Mouse (Mus musculus): Measurements from ENCODE around the gene Dpf3. TPM values are rescaled to one million over a fixed set of nuclear protein-coding genes. Genes with fewer than 3 reads are reported as not detected.
A peak's percentile ranks its signal among the peaks of the same experiment; 100 is the strongest.

Gene Dpf3
- polyA plus RNA-seq, 1 experiment from 2014 or later: 19.2 TPM

- Histone ChIP-seq H3K9ac (ENCODE audit: low read length) (no peak overlapping the region), H3K4me2 (ENCODE audit: low read depth, low read length) (no peak overlapping the region), H3K4me3 (ENCODE audit: low read length) (no peak overlapping the region), H3K9me3 (replicated peaks; ENCODE audit: control insufficient read depth, low read length) (no peaks in the 10 kb centered on the region), H3K4me1 (ENCODE audit: control insufficient read depth, insufficient read depth, low read length) (peaks cover 20% of the 10 kb centered on the region), H3K27ac (ENCODE audit: low read length) (no peak overlapping the region), H3K27me3 (ENCODE audit: control insufficient read depth, insufficient read depth, low read length) (no peaks in the 10 kb centered on the region), H3K36me3 (ENCODE audit: control insufficient read depth, insufficient read depth) (no peaks in the 10 kb centered on the region)
- no peak for ATAC-seq (replicated peaks; ENCODE audit: extremely low read depth, insufficient read depth, low FRiP score)
- 92% methylated on average over 5 of the region's 5 CpGs for WGBS
Observed at GRCm38 (mm10) chr12:83298358-83298757, 189.2 kb downstream of the Dpf3 start.

DNA sequence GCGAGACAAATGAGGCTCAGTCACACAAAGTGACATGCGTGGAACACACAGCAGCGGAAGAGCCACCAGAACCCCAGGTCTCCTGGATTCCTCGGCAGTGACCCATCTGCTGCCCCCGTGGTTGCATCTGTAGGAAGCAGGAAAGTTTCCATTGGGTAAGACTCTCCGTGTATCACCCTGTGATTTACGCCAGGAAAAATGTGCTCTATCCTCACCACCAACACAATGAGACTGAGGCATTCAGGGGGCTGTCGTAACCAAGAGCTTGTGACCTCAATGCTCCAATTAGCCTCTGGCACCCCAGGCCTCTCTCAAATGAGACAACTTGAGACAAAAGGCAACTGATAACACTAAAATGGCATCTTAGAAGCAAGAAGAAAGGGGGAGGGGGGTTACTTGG lies 192.5 kb downstream of the Dpf3 start:
- H3K27ac ChIP-seq (ENCODE audit: low read length): no peak overlapping the region
- no peaks in the 10 kb centered on the region for H3K36me3 ChIP-seq (ENCODE audit: control insufficient read depth, insufficient read depth)
- 61% methylated on average over 8 of the region's 8 CpGs for WGBS
- ATAC-seq (replicated peaks; ENCODE audit: extremely low read depth, insufficient read depth, low FRiP score): no peak
- no peaks in the 10 kb centered on the region for H3K9me3 ChIP-seq (replicated peaks; ENCODE audit: control insufficient read depth, low read length)
- H3K4me1 ChIP-seq (ENCODE audit: control insufficient read depth, insufficient read depth, low read length): no peaks in the 10 kb centered on the region
- H3K4me3 ChIP-seq (ENCODE audit: low read length): no peak overlapping the region
- H3K4me2 ChIP-seq (ENCODE audit: low read depth, low read length): no peak overlapping the region
- no peaks in the 10 kb centered on the region for H3K27me3 ChIP-seq (ENCODE audit: control insufficient read depth, insufficient read depth, low read length)
- no peak overlapping the region for H3K9ac ChIP-seq (ENCODE audit: low read length)

DNA sequence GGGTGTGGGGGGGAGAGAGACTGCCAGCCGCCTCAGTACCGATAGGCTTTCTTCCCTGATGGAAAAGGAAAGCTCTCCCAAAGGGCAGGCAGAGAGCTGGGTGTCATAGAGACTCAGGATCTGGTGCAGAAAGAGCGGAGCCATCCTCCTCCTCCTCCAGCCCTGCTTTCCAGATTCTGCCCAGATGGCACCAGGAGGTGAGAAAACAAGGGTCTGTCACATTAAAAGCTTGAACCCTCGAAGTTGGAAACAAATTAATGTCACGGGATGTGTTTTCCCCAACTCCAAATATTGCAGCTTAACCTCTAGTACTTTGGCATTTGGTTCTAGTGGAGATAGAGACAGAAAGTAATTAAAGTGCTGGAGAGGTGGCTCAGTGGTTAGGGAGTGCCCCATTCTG lies 195.6 kb downstream of the Dpf3 start:
- Histone ChIP-seq H3K9me3 (replicated peaks; ENCODE audit: control insufficient read depth, low read length) (no peaks in the 10 kb centered on the region), H3K4me1 (ENCODE audit: control insufficient read depth, insufficient read depth, low read length) (no peaks in the 10 kb centered on the region), H3K27ac (ENCODE audit: low read length) (no peak overlapping the region), H3K4me2 (ENCODE audit: low read depth, low read length) (no peak overlapping the region), H3K27me3 (ENCODE audit: control insufficient read depth, insufficient read depth, low read length) (no peaks in the 10 kb centered on the region), H3K36me3 (ENCODE audit: control insufficient read depth, insufficient read depth) (no peaks in the 10 kb centered on the region), H3K9ac (ENCODE audit: low read length) (no peak overlapping the region), H3K4me3 (ENCODE audit: low read length) (no peak overlapping the region)
- 65% methylated on average over 5 of the region's 5 CpGs for WGBS
- no peak for ATAC-seq (replicated peaks; ENCODE audit: extremely low read depth, insufficient read depth, low FRiP score)

DNA sequence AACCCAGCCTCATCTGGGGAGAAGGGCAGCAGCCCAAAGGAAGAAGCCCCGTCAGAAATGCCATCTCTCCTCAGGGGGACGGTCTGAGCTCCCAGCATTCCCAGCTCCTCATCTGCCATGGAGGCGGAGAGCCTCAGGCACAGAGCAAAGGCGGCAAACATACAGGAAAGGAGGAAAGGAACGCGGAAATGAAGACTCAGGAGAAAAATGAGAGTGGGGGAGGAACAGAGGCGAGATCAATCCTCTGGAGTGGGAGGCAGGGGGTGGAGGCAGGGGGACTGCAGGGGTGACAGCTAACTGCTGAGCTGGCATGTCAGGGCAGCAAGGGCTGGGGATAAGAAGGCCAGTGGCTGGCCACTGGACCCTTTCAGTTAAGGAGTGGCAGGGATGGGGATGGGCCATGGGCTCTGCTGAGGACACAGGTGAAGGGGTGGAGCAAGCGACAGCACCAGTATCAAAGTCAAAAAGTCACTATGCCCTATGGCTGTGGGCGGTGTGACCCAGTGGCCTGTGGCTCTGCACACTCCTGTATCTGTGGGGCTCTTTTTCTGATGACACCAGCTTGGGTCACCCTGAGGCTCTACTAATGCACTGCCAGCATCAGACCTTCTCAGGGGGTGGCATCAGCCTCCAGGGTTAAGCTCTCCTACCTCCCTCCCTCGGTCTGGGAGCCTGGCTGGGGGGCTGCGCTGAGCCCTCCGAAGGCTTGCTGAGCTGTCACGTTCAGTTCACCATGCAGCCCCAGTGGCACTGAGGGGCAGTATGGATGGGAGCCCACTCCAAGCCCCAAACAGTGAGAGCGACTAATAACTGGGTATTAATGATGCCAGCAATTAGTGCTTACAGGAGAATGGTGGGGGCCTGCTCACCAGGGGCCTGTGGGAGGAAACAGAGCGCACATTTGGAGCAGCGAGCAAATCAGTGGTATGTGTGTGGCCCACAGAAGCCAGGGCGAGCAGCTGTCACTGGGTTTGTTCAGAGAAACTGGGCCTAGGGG lies 200.7 kb downstream of the Dpf3 start:
- WGBS: 75% methylated on average over 17 of the region's 17 CpGs
- no peak overlapping the region for H3K9ac ChIP-seq (ENCODE audit: low read length)
- no peak overlapping the region for H3K27ac ChIP-seq (ENCODE audit: low read length)

DNA sequence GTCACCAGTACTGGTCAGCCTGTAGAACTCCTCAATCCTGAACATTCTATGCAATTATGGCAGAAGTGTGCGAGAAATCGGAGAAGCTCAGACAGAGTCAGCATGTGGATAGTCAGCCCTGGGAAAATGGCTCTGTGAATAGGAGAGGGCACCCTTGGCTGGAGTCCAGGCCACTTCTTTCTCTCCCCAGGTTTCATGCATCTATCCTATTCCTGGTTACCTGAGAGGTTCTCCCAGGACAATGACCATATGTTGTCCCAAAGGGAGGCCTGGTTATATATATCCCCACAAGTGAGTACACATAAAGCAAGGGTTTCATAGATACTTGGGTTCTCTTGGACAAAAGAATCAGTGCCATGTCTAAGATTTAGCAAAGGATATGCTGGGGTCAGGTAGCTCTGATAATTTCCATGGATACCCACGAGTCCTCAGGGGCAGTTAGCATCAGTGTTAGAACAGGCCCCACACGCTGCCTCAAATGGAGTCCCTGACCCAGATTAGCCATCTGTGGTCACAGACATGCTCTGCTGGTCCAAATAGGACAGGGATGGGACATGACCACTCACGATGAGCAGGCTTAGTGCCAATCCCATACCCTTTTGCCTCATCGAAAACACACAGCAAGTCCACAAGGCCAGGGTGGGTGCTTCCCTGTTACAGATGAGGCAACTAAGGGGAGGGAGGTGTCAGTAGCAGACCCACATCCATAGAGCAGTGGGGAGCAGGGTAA lies 203.8 kb downstream of the Dpf3 start:
- 85% methylated on average over 6 of the region's 6 CpGs for WGBS
- ATAC-seq (replicated peaks; ENCODE audit: extremely low read depth, insufficient read depth, low FRiP score): no peak
- Histone ChIP-seq H3K9me3 (replicated peaks; ENCODE audit: control insufficient read depth, low read length) (0 out of 2 replicates have a peak, but pooled peaks cover 2% of the 10 kb centered on the region), H3K4me1 (ENCODE audit: control insufficient read depth, insufficient read depth, low read length) (0 out of 2 replicates have a peak, but pooled peaks cover 2% of the 10 kb centered on the region), H3K9ac (ENCODE audit: low read length) (no peak overlapping the region), H3K36me3 (ENCODE audit: control insufficient read depth, insufficient read depth) (no peaks in the 10 kb centered on the region), H3K27me3 (ENCODE audit: control insufficient read depth, insufficient read depth, low read length) (no peaks in the 10 kb centered on the region), H3K4me3 (ENCODE audit: low read length) (no peak overlapping the region), H3K4me2 (ENCODE audit: low read depth, low read length) (no peak overlapping the region), H3K27ac (ENCODE audit: low read length) (no peak overlapping the region)

More for the DNA sequence above, 200.7 kb downstream of the Dpf3 start:
- Histone ChIP-seq H3K4me1 (ENCODE audit: control insufficient read depth, insufficient read depth, low read length) (0 out of 2 replicates have a peak, but pooled peaks cover 2% of the 10 kb centered on the region), H3K36me3 (ENCODE audit: control insufficient read depth, insufficient read depth) (no peaks in the 10 kb centered on the region), H3K27me3 (ENCODE audit: control insufficient read depth, insufficient read depth, low read length) (no peaks in the 10 kb centered on the region), H3K4me3 (ENCODE audit: low read length) (no peak overlapping the region), H3K9me3 (replicated peaks; ENCODE audit: control insufficient read depth, low read length) (0 out of 2 replicates have a peak, but pooled peaks cover 2% of the 10 kb centered on the region), H3K4me2 (ENCODE audit: low read depth, low read length) (no peak overlapping the region)
- no peak for ATAC-seq (replicated peaks; ENCODE audit: extremely low read depth, insufficient read depth, low FRiP score)

DNA sequence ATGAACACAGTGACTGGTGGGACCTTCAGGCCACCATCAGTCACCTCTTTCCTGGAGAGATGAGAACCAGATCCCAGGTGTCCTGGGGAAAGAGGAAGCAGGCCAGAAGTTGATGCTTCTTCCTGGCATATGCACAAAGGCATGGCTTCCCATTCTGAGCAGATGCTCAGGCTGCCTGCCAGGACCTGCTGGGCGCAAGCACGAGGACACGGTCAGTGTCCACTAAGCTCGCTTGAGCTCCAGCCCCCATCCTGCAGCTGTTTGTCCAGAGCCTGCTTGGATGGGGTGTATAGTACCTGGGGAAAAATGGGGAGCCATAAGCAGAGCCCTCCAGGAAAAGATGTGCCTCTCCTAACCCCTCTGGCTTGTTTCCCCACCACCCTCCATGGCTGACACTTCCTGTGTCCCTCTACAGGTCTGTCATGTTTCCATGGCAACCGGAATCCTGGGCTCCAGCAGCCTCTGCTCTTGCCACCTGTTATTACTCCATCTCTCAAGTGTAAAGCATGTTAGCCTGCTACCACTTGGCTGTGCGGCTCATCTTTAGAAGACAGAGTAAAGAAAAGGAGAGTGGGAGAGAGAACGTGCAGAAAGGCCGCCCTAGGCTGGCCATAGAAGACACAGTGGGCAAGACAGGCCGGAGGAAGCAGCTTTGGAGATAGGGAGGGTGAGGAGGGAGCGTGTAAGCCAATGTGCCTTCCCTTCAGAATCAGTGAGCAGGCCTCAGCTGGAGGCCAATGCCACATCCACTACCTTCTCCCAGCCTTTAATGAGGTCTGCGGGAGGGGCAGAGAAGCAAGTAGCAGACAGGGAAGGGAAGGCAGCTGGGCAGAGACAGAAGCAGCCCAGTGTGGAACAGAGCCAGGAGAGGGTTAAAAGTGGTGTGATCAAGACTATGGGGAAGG lies 209.7 kb downstream of the Dpf3 start:
- H3K9ac ChIP-seq (ENCODE audit: low read length): no peak overlapping the region
- 70% methylated on average over 11 of the region's 11 CpGs for WGBS
- no peak overlapping the region for H3K27ac ChIP-seq (ENCODE audit: low read length)
- H3K4me3 ChIP-seq (ENCODE audit: low read length): no peak overlapping the region
- no peak overlapping the region for H3K4me2 ChIP-seq (ENCODE audit: low read depth, low read length)
- no peak for ATAC-seq (replicated peaks; ENCODE audit: extremely low read depth, insufficient read depth, low FRiP score)
- no peaks in the 10 kb centered on the region for H3K36me3 ChIP-seq (ENCODE audit: control insufficient read depth, insufficient read depth)
- 0 out of 2 replicates have a peak, but pooled peaks cover 2% of the 10 kb centered on the region for H3K9me3 ChIP-seq (replicated peaks; ENCODE audit: control insufficient read depth, low read length)
- H3K27me3 ChIP-seq (ENCODE audit: control insufficient read depth, insufficient read depth, low read length): no peaks in the 10 kb centered on the region
- H3K4me1 ChIP-seq (ENCODE audit: control insufficient read depth, insufficient read depth, low read length): no peaks in the 10 kb centered on the region

GRCm38 (mm10) chr12:83271215-83271614 lies 216.3 kb downstream of the Dpf3 start:
- ATAC-seq (replicated peaks; ENCODE audit: extremely low read depth, insufficient read depth, low FRiP score): no peak
- 87% methylated on average over 3 of the region's 3 CpGs for WGBS
- H3K4me1 ChIP-seq (ENCODE audit: control insufficient read depth, insufficient read depth, low read length): peaks cover 17% of the 10 kb centered on the region
- H3K36me3 ChIP-seq (ENCODE audit: control insufficient read depth, insufficient read depth): no peaks in the 10 kb centered on the region
- H3K27ac ChIP-seq (ENCODE audit: low read length): no peak overlapping the region
- H3K4me3 ChIP-seq (ENCODE audit: low read length): no peak overlapping the region
- H3K9me3 ChIP-seq (replicated peaks; ENCODE audit: control insufficient read depth, low read length): no peaks in the 10 kb centered on the region
- no peak overlapping the region for H3K4me2 ChIP-seq (ENCODE audit: low read depth, low read length)
- H3K9ac ChIP-seq (ENCODE audit: low read length): no peak overlapping the region
- no peaks in the 10 kb centered on the region for H3K27me3 ChIP-seq (ENCODE audit: control insufficient read depth, insufficient read depth, low read length)

GRCm38 (mm10) chr12:83268504-83268922 lies 219.0 kb downstream of the Dpf3 start:
- Histone ChIP-seq H3K9me3 (replicated peaks; ENCODE audit: control insufficient read depth, low read length) (no peaks in the 10 kb centered on the region), H3K4me3 (ENCODE audit: low read length) (peak overlapping the region; percentile 8; the same call in 1 of the 2 replicates), H3K27me3 (ENCODE audit: control insufficient read depth, insufficient read depth, low read length) (no peaks in the 10 kb centered on the region), H3K9ac (ENCODE audit: low read length) (peak overlapping the region; percentile 38), H3K4me1 (ENCODE audit: control insufficient read depth, insufficient read depth, low read length) (peaks cover 17% of the 10 kb centered on the region), H3K36me3 (ENCODE audit: control insufficient read depth, insufficient read depth) (no peaks in the 10 kb centered on the region), H3K4me2 (ENCODE audit: low read depth, low read length) (peak overlapping the region; percentile 39; the same call in 1 of the 2 replicates), H3K27ac (ENCODE audit: low read length) (peak overlapping the region; percentile 79)
- 27% methylated on average over 11 of the region's 11 CpGs for WGBS
- ATAC-seq (replicated peaks; ENCODE audit: extremely low read depth, insufficient read depth, low FRiP score): peak; percentile 91
